Mouse (Mus musculus): ENCODE measurements around the gene Gm9821. TPM values are rescaled to one million over a fixed set of nuclear protein-coding genes. Genes with fewer than 3 reads are reported as not detected.

The Gm9821 gene
- total and polyA plus RNA-seq, 3 experiments: 1.2 to 22.7 TPM; not detected in 1

DNA sequence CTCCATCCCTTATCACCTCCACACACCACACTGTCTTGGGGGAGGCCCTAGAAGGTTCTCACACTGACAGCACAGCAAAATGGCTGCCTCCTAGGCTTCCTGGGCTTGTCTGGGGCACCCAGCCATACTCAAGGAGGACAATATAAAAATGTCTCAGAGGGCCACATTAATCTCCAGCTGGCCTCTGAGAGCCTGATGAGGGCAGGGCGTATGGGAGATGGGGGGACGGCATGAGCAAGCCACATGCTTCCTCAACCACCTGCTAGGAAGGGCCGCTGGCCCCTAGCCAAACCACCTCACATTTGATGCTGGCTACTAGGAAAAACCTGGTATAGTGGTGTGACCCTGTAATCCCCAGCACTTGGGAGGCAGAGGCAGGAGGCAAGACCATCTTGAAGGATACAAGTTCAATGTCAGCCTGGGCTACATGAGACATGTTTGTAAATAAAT lies 3.3 kb downstream of the Gm9821 start (continued):
- no peak for TF ChIP-seq RCOR1 (IDR thresholded peaks at IDR 0.05; ENCODE audit: low read depth, low read length)
- 0 out of 2 replicates have a peak, but pooled peaks have one; percentile 3 for TF ChIP-seq ELF1 (IDR thresholded peaks at IDR 0.05; ENCODE audit: low read depth, low read length)
- TF ChIP-seq MEF2A (IDR thresholded peaks at IDR 0.05; ENCODE audit: extremely low read depth, insufficient replicate concordance, low read depth, low read length, poor library complexity, severe bottlenecking): no peak
- TF ChIP-seq POLR2AphosphoS2 (IDR thresholded peaks at IDR 0.05; ENCODE audit: low read length): no peak
- TF ChIP-seq BHLHE40 (IDR thresholded peaks at IDR 0.05; ENCODE audit: borderline replicate concordance, low read depth, low read length): peak; percentile 53; the same call in 1 of the 2 replicates
- no peak for TF ChIP-seq GATA1 (IDR thresholded peaks at IDR 0.05; ENCODE audit: low read depth, low read length)
- no peak for TF ChIP-seq CHD2 (IDR thresholded peaks at IDR 0.05; ENCODE audit: low read length)
- TF ChIP-seq USF1 (IDR thresholded peaks at IDR 0.05; ENCODE audit: low read depth, low read length): no peak

DNA sequence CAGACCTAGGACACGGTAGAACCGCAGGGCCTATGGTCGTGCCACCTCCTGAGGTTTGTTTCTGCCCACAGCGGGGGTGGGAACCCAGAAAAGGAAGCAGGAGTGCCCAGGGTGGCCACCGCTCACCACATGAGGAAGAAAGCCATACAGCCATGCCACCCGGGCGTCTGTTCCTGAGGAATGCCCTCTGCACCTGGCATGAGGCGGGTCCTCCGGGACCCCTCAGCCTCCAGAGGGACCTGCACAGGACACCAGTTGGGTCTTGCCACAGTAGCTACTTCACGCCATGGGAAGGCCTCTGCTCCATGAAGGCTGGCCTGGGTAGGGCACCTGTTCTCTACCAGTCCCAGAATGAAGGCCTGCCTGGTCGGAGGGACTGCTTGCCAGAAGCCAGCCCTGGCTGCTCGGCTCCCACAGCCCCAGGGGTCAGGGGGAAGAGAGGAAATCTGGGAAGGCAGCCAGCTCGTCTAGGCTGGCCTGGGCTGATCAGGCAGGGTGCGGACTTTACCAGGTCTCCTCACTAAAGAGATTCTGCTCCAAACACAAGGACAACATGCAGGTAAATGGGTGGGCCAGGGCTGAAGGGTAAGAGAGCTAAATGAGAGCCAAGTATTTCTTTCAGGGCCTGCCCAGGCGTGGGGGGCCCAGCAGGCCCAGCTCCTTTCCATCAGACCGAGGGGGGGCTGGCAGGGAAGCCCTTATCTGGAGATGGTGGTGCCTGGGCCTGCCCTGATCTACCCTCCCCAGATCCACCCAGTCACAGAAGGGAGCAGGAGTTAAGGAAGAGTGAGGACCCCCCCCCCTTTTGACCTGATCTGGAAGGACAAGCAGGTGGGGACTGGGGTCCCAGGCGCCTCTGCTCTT lies 4.1 kb downstream of the Gm9821 start:
- Histone ChIP-seq H3K36me3 (ENCODE audit: control insufficient read depth in 1 of 2, insufficient read depth in 2 of 2, low read length in 2 of 2) (peaks cover 0 to 26% of the 10 kb centered on the region in 2 experiments; a peak in 2 of 4 replicates), H3K79me2 (ENCODE audit: control insufficient read depth, insufficient read depth, low read length, poor library complexity) (peaks cover 46% of the 10 kb centered on the region), H3K4me3 (ENCODE audit: control insufficient read depth in 1 of 2, insufficient read depth in 1 of 2, low read depth in 2 of 2, low read length in 2 of 2) (peak overlapping the region; percentile 61 to 90), H3K9me3 (replicated peaks; ENCODE audit: insufficient read depth, low read length) (no peaks in the 10 kb centered on the region), H3K27me3 (ENCODE audit: control insufficient read depth in 1 of 2, insufficient read depth in 2 of 2, low read length in 2 of 2) (no peaks in the 10 kb centered on the region), H3K9ac (ENCODE audit: control insufficient read depth, low read depth, low read length, poor library complexity, severe bottlenecking) (peak overlapping the region; percentile 71), H3K27ac (ENCODE audit: control insufficient read depth, low read depth, low read length) (peak overlapping the region; percentile 94), H3K4me1 (ENCODE audit: control insufficient read depth in 1 of 2, insufficient read depth in 2 of 2, low read length in 2 of 2) (peaks cover 15 to 41% of the 10 kb centered on the region in 2 experiments; a peak in 3 of 4 replicates)
- peak; percentile 57 for DNase-seq (ENCODE audit: low read depth, low spot score)
- 0 out of 2 replicates have a peak, but pooled peaks have one; percentile 7 for TF ChIP-seq HCFC1 (IDR thresholded peaks at IDR 0.05; ENCODE audit: low read depth, low read length)
- TF ChIP-seq USF2 (IDR thresholded peaks at IDR 0.05; ENCODE audit: borderline replicate concordance in 1 of 2, insufficient read depth in 1 of 2, low read depth in 1 of 2, low read length in 2 of 2): no peak
- no peak; the same call in 1 of the 2 replicates for TF ChIP-seq KAT2A (conservative IDR thresholded peaks at IDR 0.05; ENCODE audit: low read depth, low read length)
- TF ChIP-seq TAL1 (IDR thresholded peaks at IDR 0.05; ENCODE audit: low read length): peak; percentile 71
- TF ChIP-seq ETS1 (IDR thresholded peaks at IDR 0.05; ENCODE audit: low read depth, low read length): 0 out of 2 replicates have a peak, but pooled peaks have one; percentile 20
- peak; percentile 24; the same call in 1 of the 2 replicates for TF ChIP-seq ZMIZ1 (IDR thresholded peaks at IDR 0.05; ENCODE audit: low read depth, low read length)
- peak; percentile 35 to 82; a peak in 3 of 4 replicates for TF ChIP-seq EP300 (IDR thresholded peaks at IDR 0.05; ENCODE audit: low read depth in 1 of 2, low read length in 2 of 2)
- peak; percentile 14; the same call in 1 of the 2 replicates for TF ChIP-seq RCOR1 (IDR thresholded peaks at IDR 0.05; ENCODE audit: low read depth, low read length)
- peak; percentile 86 for TF ChIP-seq MAZ (IDR thresholded peaks at IDR 0.05; ENCODE audit: low read depth, low read length)
- TF ChIP-seq MYC (IDR thresholded peaks at IDR 0.05; ENCODE audit: low read depth, low read length): 0 out of 2 replicates have a peak, but pooled peaks have one; percentile 26
- peak; percentile 64 for TF ChIP-seq GATA1 (IDR thresholded peaks at IDR 0.05; ENCODE audit: low read depth, low read length)
- TF ChIP-seq POLR2A (IDR thresholded peaks at IDR 0.05; ENCODE audit: control insufficient read depth in 1 of 2, insufficient read depth in 1 of 2, low read depth in 1 of 2, low read length in 2 of 2, poor library complexity in 1 of 2): no peak
- TF ChIP-seq SMC3 (IDR thresholded peaks at IDR 0.05; ENCODE audit: low read depth, low read length): no peak
- peak; percentile 85 for TF ChIP-seq TCF12 (IDR thresholded peaks at IDR 0.05; ENCODE audit: low read depth, low read length)
- TF ChIP-seq GABPA (IDR thresholded peaks at IDR 0.05; ENCODE audit: low read depth, low read length): no peak
- TF ChIP-seq NRF1 (IDR thresholded peaks at IDR 0.05; ENCODE audit: insufficient read depth, low read depth, low read length, poor library complexity, severe bottlenecking): no peak

Measured in MEL (cell line).